In the genomic region with DNA sequence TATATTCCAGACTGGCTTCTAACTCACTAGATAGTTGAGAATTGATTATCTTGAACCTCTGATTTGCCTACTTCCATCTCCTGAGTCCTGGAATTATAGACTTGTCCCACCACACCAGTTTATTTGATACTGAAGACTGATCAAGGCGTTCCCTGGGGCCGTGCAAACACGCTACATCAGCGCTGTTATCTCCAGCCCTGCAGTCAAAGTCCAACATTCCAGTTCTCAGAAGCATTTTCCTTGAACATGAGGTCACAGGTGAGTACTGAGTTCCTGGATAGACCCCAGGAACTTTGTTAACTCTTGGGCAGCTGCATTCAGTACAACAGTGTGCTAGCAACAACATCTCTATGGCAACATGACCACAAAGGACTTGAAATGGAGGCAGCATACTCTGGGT, we compare ENCODE assay signal across 19 mouse cellular contexts.
DNase-seq lines count a peak whose midpoint lies in the region; ATAC-seq lines count a peak whose summit lies in the region.
"Had no signal": no experiment of that assay in that cellular context is flagged by ENCODE, and none has a peak within 500 bp of the region (broad histone marks: within the 10 kb centered on the region; RNA-seq: fewer than 3 reads in every experiment).

No protein-coding gene starts in this region.

- H3K27ac ChIP-seq in intestine, embryonic 14.5 days (ENCODE audit: low read depth), result no peak overlapping the region
- H3K27ac ChIP-seq in intestine, embryonic 16.5 days (ENCODE audit: low read length), result peak overlapping the region; percentile 70; the same call in 1 of the 2 replicates
- no peak overlapping the region for H3K27ac ChIP-seq in stomach, embryonic 14.5 days (ENCODE audit: low read length)
- no peak overlapping the region for H3K27ac ChIP-seq in heart, embryonic 10.5 days
- H3K27ac ChIP-seq: embryonic facial prominence, embryonic 15.5 days; forebrain, embryonic 15.5 days; hindbrain, embryonic 12.5 days; limb, embryonic 15.5 days had no signal

- DNase-seq in kidney, postnatal 25 days, result peak; percentile 25 to 51
- DNase-seq in kidney, postnatal 4 days, result no peak
- no peak for DNase-seq in intestine, embryonic 14.5 days (ENCODE audit: low spot score)
- no peak for DNase-seq in cerebellum, postnatal 36 days
- no peak for DNase-seq in heart, embryonic 10.5 days (ENCODE audit: low spot score)
- DNase-seq in adrenal gland, postnatal 36 days, result no peak
- DNase-seq: adrenal gland, postnatal 10 days; cerebellum, adult 8-10 months; gastrocnemius, postnatal 14 days; heart, adult 18-20 months; left cerebral cortex, postnatal 4 days; right cerebral cortex, postnatal 4 days had no signal

- H3K4me2 ChIP-seq in intestine, embryonic 14.5 days (ENCODE audit: low read length), result no peak overlapping the region
- no peak overlapping the region for H3K4me2 ChIP-seq in intestine, embryonic 16.5 days (ENCODE audit: low read depth, low read length)
- no peak overlapping the region for H3K4me2 ChIP-seq in stomach, embryonic 14.5 days (replicated peaks; ENCODE audit: low read depth, low read length)
- H3K4me2 ChIP-seq: embryonic facial prominence, embryonic 15.5 days; forebrain, embryonic 15.5 days; hindbrain, embryonic 12.5 days; limb, embryonic 15.5 days; midbrain, embryonic 11.5 days had no signal

- H3K4me3 ChIP-seq in intestine, embryonic 14.5 days (ENCODE audit: low read depth, low read length), result no peak overlapping the region
- H3K4me3 ChIP-seq in intestine, embryonic 16.5 days (ENCODE audit: low read length), result no peak overlapping the region
- H3K4me3 ChIP-seq in stomach, embryonic 14.5 days (ENCODE audit: low read depth, low read length), result no peak overlapping the region
- H3K4me3 ChIP-seq in heart, embryonic 10.5 days, result no peak overlapping the region
- H3K4me3 ChIP-seq: embryonic facial prominence, embryonic 15.5 days; forebrain, embryonic 15.5 days; hindbrain, embryonic 12.5 days; limb, embryonic 15.5 days had no signal

- H3K9ac ChIP-seq in intestine, embryonic 14.5 days (ENCODE audit: low read length), result no peak overlapping the region
- H3K9ac ChIP-seq in intestine, embryonic 16.5 days (ENCODE audit: low read depth, low read length), result no peak overlapping the region
- no peak overlapping the region for H3K9ac ChIP-seq in stomach, embryonic 14.5 days (replicated peaks; ENCODE audit: low read depth, low read length)
- H3K9ac ChIP-seq: embryonic facial prominence, embryonic 15.5 days; forebrain, embryonic 15.5 days; hindbrain, embryonic 12.5 days; limb, embryonic 15.5 days had no signal

- no peaks in the 10 kb centered on the region for H3K9me3 ChIP-seq in intestine, embryonic 14.5 days (ENCODE audit: control insufficient read depth, low read length)
- H3K9me3 ChIP-seq in intestine, embryonic 16.5 days (ENCODE audit: control insufficient read depth, low read length), result no peaks in the 10 kb centered on the region
- H3K9me3 ChIP-seq in stomach, embryonic 14.5 days (ENCODE audit: control insufficient read depth, low read depth, low read length), result no peaks in the 10 kb centered on the region
- no peaks in the 10 kb centered on the region for H3K9me3 ChIP-seq in heart, embryonic 10.5 days
- H3K9me3 ChIP-seq: embryonic facial prominence, embryonic 15.5 days; forebrain, embryonic 15.5 days; hindbrain, embryonic 12.5 days; limb, embryonic 15.5 days had no signal

- H3K4me1 ChIP-seq in intestine, embryonic 14.5 days (replicated peaks; ENCODE audit: control insufficient read depth, insufficient read depth, low read length), result peaks cover 4% of the 10 kb centered on the region; the same call in 1 of the 2 replicates
- H3K4me1 ChIP-seq in intestine, embryonic 16.5 days (ENCODE audit: control insufficient read depth, insufficient read depth, low read length), result no peaks in the 10 kb centered on the region
- no peaks in the 10 kb centered on the region for H3K4me1 ChIP-seq in stomach, embryonic 14.5 days (ENCODE audit: control insufficient read depth, insufficient read depth, low read length)
- H3K4me1 ChIP-seq in heart, embryonic 10.5 days, result peaks cover 7% of the 10 kb centered on the region; the same call in 1 of the 2 replicates

- no peaks in the 10 kb centered on the region for H3K27me3 ChIP-seq in intestine, embryonic 14.5 days (replicated peaks; ENCODE audit: control insufficient read depth, insufficient read depth, low read length)
- H3K27me3 ChIP-seq in intestine, embryonic 16.5 days (replicated peaks; ENCODE audit: control insufficient read depth, insufficient read depth, low read length), result 0 out of 2 replicates have a peak, but pooled peaks cover 2% of the 10 kb centered on the region
- H3K27me3 ChIP-seq in stomach, embryonic 14.5 days (ENCODE audit: control insufficient read depth, insufficient read depth, low read length), result no peaks in the 10 kb centered on the region
- no peaks in the 10 kb centered on the region for H3K27me3 ChIP-seq in heart, embryonic 10.5 days (ENCODE audit: insufficient read depth, poor library complexity, severe bottlenecking)
- H3K27me3 ChIP-seq: embryonic facial prominence, embryonic 15.5 days; forebrain, embryonic 15.5 days; hindbrain, embryonic 12.5 days; limb, embryonic 15.5 days had no signal

- no peaks in the 10 kb centered on the region for H3K36me3 ChIP-seq in intestine, embryonic 14.5 days (ENCODE audit: control insufficient read depth, insufficient read depth, low read length)
- no peaks in the 10 kb centered on the region for H3K36me3 ChIP-seq in intestine, embryonic 16.5 days (ENCODE audit: control insufficient read depth, insufficient read depth, low read length)
- no peaks in the 10 kb centered on the region for H3K36me3 ChIP-seq in stomach, embryonic 14.5 days (ENCODE audit: control insufficient read depth, insufficient read depth, low read length)
- no peaks in the 10 kb centered on the region for H3K36me3 ChIP-seq in heart, embryonic 10.5 days
- H3K36me3 ChIP-seq: embryonic facial prominence, embryonic 15.5 days; forebrain, embryonic 15.5 days; hindbrain, embryonic 12.5 days; limb, embryonic 15.5 days had no signal

- 45% methylated on average over 4 of the region's 4 CpGs for WGBS in intestine, embryonic 14.5 days
- 53% methylated on average over 4 of the region's 4 CpGs for WGBS in intestine, embryonic 16.5 days
- 54% methylated on average over 4 of the region's 4 CpGs for WGBS in stomach, embryonic 14.5 days
- WGBS in heart, embryonic 10.5 days, result 57% methylated on average over 4 of the region's 4 CpGs

- peak; percentile 84 for ATAC-seq in intestine, embryonic 14.5 days (replicated peaks; ENCODE audit: low FRiP score, low TSS enrichment, low read depth)
- peak; percentile 92 for ATAC-seq in intestine, embryonic 16.5 days
- ATAC-seq in stomach, embryonic 14.5 days (ENCODE audit: insufficient number of reproducible peaks, insufficient read depth, low FRiP score, low read depth), result peak; percentile 78; the same call in 1 of the 2 replicates
- ATAC-seq: forebrain, embryonic 15.5 days had no signal

Comparison
In these comparisons a context has a peak if more than half of its experiments do, and no peak if none do; other contexts are left out.
1. DNase-seq: peak in kidney, postnatal 25 days (2 of 2); none in kidney, postnatal 4 days (0 of 2), intestine, embryonic 14.5 days (single experiment), cerebellum, postnatal 36 days (0 of 2), heart, embryonic 10.5 days (single experiment) and adrenal gland, postnatal 36 days (0 of 2).
2. Peak in every context shown above with its lines, with median percentiles within 50 percentile points of each other: ATAC-seq.